Mouse (Mus musculus) heart, adult 2 months (tissue): ENCODE data around the gene Nhlrc2. TPM values are rescaled to one million over a fixed set of nuclear protein-coding genes. Genes with fewer than 3 reads are reported as not detected.

Experiments
- DNase-seq, 2 experiments: peaks; one replicate each; pipeline ENCODE4 v3.0.0; 2021
- H3K27ac ChIP-seq: fragments of 200-600 bp; 2 replicates; pipeline ENCODE4 v1.8.1; 2022
- H3K27me3 ChIP-seq: fragments of 200-500 bp; 2 replicates; pipeline ENCODE4 v1.6.1; 2012; ENCODE audit warnings: mild to moderate bottlenecking, low read length, inconsistent platforms, mixed read lengths; ENCODE audit not compliant: control insufficient read depth, insufficient read depth
- H3K36me3 ChIP-seq: fragments of 200-500 bp; 2 replicates; pipeline ENCODE4 v1.6.1; 2012; ENCODE audit warnings: low read length, inconsistent platforms; ENCODE audit not compliant: control insufficient read depth, insufficient read depth
- H3K4me1 ChIP-seq: fragments of 200-500 bp; 2 replicates; pipeline ENCODE4 v1.6.1; 2011; ENCODE audit warnings: low read length; ENCODE audit not compliant: control insufficient read depth, insufficient read depth
- H3K4me3 ChIP-seq: fragments of 200-600 bp; 2 replicates; pipeline ENCODE4 v1.8.1; 2022
- H3K79me2 ChIP-seq: fragments of 200-500 bp; replicated peaks from 2 replicates; pipeline ENCODE4 v1.6.1; 2012; ENCODE audit warnings: mild to moderate bottlenecking, inconsistent platforms, low read length, moderate library complexity, mixed read lengths; ENCODE audit not compliant: control insufficient read depth, insufficient read depth
- H3K9ac ChIP-seq: fragments of 200-500 bp; 2 replicates; pipeline ENCODE4 v1.6.1; 2012; ENCODE audit warnings: low read depth, mild to moderate bottlenecking, control low read depth, inconsistent platforms, low read length, mixed read lengths
- CTCF ChIP-seq: fragments of 200-600 bp; IDR thresholded peaks from 2 replicates; pipeline ENCODE4 v1.8.1; 2022; ENCODE audit warnings: antibody characterized with exemption, mild to moderate bottlenecking, moderate library complexity
- EP300 ChIP-seq: fragments of 200-500 bp; IDR thresholded peaks from 2 replicates; pipeline ENCODE4 v1.6.1; 2011; ENCODE audit warnings: low read depth, low read length, control low read depth; ENCODE audit not compliant: insufficient read depth
- POLR2A ChIP-seq: fragments of 200-500 bp; IDR thresholded peaks from 2 replicates; pipeline ENCODE4 v1.6.1; 2011; ENCODE audit warnings: mild to moderate bottlenecking, low read depth, low read length, control low read depth; ENCODE audit not compliant: insufficient read depth
- WGBS: fragments of 180-500 bp; shearing (Covaris S2); methylation state at CpG from one replicate; pipeline ENCODE4 v1.1.7; 2018; 5-methylcytosine and 5-hydroxymethylcytosine counted together
- intact Hi-C: fragments of 180-260 bp; cut with DNase I; formaldehyde crosslinking; loops from one replicate; pipeline ENCODE4 v1.15.1; 2025
- polyA plus RNA-seq: library from polyadenylated mRNA; depleted of rRNA; stranded (reverse); fragments of >200 nt; gene quantifications from 2 replicates; pipeline ENCODE4 v1.2.3, GENCODE M21; 2012
- total RNA-seq, 2 experiments: library from RNA; stranded (reverse); gene quantifications; 2 replicates each; pipeline ENCODE4 v1.2.3; 2021

Nhlrc2 gene
- total and polyA plus RNA-seq, 3 experiments = 7.1 to 28.0 (median 26.9) TPM

DNA sequence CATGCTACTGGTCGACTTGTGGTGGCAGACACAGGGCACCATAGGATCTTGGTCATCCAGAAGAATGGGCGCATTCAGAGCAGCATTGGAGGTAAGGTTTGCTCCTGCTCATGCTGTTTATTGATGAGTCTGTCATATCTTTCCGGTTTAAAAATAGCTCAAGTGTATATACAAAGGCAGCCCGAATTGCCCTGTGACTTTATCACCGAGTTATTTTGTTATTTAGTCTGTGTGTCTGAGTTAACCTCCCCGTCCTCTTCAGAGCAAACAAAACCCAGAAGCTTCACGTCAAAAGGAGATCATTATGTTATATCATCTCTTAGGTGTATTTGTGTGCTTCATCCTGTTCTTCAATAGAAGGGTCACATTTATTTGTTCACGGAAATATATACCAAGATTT is 22.7 kb downstream of the Nhlrc2 start:
- no peak overlapping the region for H3K9ac ChIP-seq
- WGBS = 64% methylated on average over 8 of the region's 8 CpGs
- H3K4me1 ChIP-seq = peaks cover 7% of the 10 kb centered on the region
- H3K36me3 ChIP-seq = peaks cover 9% of the 10 kb centered on the region
- intact Hi-C loops = no loop called here
- H3K27me3 ChIP-seq = no peaks in the 10 kb centered on the region
- no peak for DNase-seq
- TF ChIP-seq CTCF (no peak), EP300 (no peak), POLR2A (no peak)
- H3K4me3 ChIP-seq = no peak overlapping the region
- H3K79me2 ChIP-seq = peaks cover 2% of the 10 kb centered on the region
- no peak overlapping the region for H3K27ac ChIP-seq

DNA sequence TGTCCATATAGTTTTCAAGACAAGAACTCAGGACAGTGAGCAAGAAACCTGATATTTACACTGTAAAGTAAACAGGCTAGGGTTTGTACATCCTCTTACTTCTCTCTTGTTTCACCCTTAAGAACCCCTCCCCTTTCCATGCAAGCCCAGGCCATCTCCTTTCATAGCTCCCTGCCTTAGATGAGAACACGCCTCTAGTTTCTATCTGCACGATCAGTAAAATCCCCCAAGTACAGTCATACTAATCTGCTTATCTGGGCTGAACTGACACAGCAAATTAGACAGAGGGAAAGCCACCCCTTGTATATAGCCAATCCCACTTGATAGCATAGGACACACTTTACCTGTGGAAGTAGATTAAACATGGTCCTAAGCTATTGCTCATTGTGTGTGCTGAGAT is 23.2 kb downstream of the Nhlrc2 start:
- H3K27me3 ChIP-seq = no peaks in the 10 kb centered on the region
- intact Hi-C loops = no loop called here
- H3K4me3 ChIP-seq = no peak overlapping the region
- H3K4me1 ChIP-seq = peaks cover 7% of the 10 kb centered on the region
- peak overlapping the region; percentile 14; the same call in 1 of the 2 replicates for H3K27ac ChIP-seq
- TF ChIP-seq CTCF (no peak), EP300 (no peak), POLR2A (no peak)
- DNase-seq = no peak
- H3K36me3 ChIP-seq = peaks cover 9% of the 10 kb centered on the region
- H3K79me2 ChIP-seq = peaks cover 2% of the 10 kb centered on the region
- 79% methylated on average over 2 of the region's 2 CpGs for WGBS
- no peak overlapping the region for H3K9ac ChIP-seq

DNA sequence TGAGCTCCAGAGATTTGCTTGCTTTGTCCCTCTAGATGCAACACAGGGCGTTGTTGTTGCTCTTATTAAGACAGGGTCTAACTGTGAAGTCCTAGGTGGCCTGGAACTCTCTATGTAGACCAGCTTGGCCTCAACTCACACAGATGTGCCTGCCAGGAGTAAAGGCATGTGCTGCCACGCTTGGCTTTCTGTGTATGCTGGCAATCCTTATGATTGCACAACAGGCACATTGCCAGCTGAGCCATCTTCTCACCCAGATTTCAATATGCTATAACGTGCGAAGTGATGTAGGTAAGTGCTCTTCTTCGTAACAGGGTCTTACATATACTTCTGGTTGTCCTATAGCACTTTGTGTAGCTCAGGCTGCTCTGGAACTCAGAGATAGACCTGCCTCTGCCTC is 23.9 kb downstream of the Nhlrc2 start:
- peaks cover 6% of the 10 kb centered on the region for H3K4me1 ChIP-seq
- 74% methylated on average over 5 of the region's 5 CpGs for WGBS
- no peak overlapping the region for H3K27ac ChIP-seq
- H3K9ac ChIP-seq = no peak overlapping the region
- DNase-seq = no peak
- no peak for TF ChIP-seq CTCF
- TF ChIP-seq POLR2A = no peak
- TF ChIP-seq EP300 = no peak
- H3K79me2 ChIP-seq = peaks cover 2% of the 10 kb centered on the region
- intact Hi-C loops = no loop called here
- no peaks in the 10 kb centered on the region for H3K27me3 ChIP-seq
- peaks cover 9% of the 10 kb centered on the region for H3K36me3 ChIP-seq
- no peak overlapping the region for H3K4me3 ChIP-seq

DNA sequence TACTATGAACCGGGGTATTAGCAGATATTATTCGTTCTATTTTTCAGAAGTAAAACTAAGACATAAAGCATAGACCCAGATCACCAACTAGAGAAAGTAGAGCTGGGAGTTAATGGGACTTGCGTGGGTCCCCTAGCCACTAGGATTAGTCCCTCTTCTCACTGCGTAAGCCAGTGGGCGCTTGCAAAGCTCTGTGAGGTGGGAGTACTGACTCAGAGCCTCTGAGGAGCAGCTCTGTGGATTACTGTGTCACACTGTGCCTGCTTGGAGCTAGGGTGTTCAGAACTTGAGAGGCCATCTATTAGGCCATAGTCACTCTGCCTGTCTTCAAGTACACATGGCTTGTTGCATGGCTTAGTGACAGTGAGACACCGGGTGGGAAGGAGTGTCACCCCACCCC is 25.1 kb downstream of the Nhlrc2 start:
- Histone ChIP-seq H3K79me2 (peaks cover 2% of the 10 kb centered on the region), H3K36me3 (peaks cover 10% of the 10 kb centered on the region), H3K27me3 (no peaks in the 10 kb centered on the region), H3K4me1 (peaks cover 5% of the 10 kb centered on the region), H3K9ac (no peak overlapping the region), H3K4me3 (no peak overlapping the region), H3K27ac (no peak overlapping the region)
- intact Hi-C loops = no loop called here
- DNase-seq = no peak
- 94% methylated on average over 6 of the region's 6 CpGs for WGBS
- TF ChIP-seq POLR2A (no peak), CTCF (no peak), EP300 (no peak)

DNA sequence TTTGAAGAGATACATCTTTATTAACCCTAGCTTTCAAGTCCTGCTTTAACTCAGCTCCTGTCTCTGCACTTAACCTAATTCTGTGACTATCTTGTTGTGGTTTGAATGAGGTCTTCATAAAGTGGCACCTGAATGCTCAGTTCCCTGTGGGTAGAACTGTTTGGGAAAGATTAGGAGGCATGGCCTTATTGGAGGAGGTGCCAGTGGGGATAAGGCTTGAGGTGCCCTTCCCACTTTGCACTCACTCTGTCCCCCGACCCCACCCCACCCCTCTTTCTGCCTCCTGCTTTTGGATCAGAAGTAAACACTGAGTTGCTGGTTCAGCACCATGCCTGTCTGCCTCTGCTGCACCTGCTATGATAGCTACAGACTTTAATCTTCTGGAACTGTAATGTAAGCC is 29.7 kb downstream of the Nhlrc2 start:
- Histone ChIP-seq H3K27me3 (no peaks in the 10 kb centered on the region), H3K4me1 (no peaks in the 10 kb centered on the region), H3K9ac (no peak overlapping the region), H3K36me3 (0 out of 2 replicates have a peak, but pooled peaks cover 1% of the 10 kb centered on the region), H3K4me3 (no peak overlapping the region), H3K79me2 (no peaks in the 10 kb centered on the region), H3K27ac (no peak overlapping the region)
- intact Hi-C loops = no loop called here
- TF ChIP-seq POLR2A (no peak), CTCF (no peak), EP300 (no peak)
- WGBS = 100% methylated on average over 1 of the region's 1 CpGs
- no peak for DNase-seq

DNA sequence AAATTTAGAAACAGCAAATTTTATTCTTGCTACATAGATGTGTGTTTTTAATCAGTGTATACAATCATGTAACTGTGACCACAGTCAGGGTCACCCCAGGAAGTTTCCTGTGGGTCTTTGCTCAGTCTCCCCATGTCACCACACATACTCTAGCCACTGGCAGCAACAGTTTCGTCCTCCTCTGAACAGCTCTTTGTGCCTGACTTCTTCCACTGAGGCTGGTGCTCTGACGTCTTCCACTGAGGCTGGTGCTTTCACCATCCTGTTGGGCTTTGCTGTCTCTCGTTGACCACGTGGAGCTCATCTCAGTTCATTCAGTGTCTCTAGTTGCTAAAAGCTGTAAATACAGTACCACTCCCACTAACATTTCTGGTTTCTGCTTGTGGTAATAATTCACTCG is 33.9 kb downstream of the Nhlrc2 start:
- Histone ChIP-seq H3K27ac (no peak overlapping the region), H3K4me1 (peaks cover 8% of the 10 kb centered on the region), H3K79me2 (no peaks in the 10 kb centered on the region), H3K4me3 (no peak overlapping the region), H3K27me3 (no peaks in the 10 kb centered on the region), H3K9ac (no peak overlapping the region), H3K36me3 (peaks cover 3% of the 10 kb centered on the region; the same call in 1 of the 2 replicates)
- WGBS = 94% methylated on average over 5 of the region's 5 CpGs
- no peak for DNase-seq
- intact Hi-C loops = no loop called here
- TF ChIP-seq POLR2A = no peak
- no peak for TF ChIP-seq EP300
- TF ChIP-seq CTCF = no peak
